Mouse (Mus musculus): ENCODE data around the gene Ntmt1.

The Ntmt1 gene

DNA sequence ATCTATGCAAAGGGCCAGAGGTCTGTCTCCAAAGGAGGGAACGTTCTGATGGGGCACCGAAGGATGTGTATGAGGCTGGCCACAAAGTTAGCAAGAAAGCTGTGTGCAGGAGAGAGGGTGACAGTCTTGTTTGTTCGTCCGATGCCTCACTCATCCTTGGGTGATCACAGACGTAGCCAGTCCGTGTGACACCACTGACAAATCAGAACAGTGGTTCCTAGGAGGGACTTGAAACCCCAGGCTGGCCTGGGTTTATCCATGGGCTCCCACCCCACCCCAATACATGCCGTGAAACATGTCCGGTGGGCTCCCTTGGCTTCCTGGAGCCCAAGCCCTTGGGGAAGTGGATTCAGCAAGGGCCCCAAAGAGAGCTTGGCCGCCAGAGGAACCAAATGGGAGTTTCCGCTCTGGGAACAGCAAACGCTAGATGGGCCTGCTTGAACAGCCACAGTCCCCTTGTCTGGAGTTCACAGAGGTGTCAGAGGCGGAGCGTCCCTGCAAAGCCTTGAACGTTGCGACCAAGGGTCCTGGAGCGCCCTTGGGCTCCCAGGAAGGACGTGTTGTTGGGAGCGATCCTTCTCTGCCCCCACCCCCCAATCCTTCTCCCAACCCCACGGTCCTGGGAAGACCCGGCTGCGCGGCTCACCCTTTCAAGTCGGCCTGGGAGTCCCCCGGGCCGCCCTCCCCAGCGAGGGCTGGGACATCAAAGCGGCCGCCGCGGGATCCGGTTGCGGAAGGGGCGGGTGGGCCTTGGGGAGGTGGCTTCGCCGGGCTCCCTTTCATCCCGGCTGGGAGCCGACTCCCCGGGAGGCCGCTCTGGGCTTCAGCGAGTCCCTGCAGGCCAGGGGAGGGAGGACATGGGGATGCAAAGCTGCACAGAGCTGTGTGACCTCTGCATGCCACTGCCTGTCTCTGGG is 23.3 kb upstream of the Ntmt1 start:
- DNase-seq, result peak; percentile 66 to 73

DNA sequence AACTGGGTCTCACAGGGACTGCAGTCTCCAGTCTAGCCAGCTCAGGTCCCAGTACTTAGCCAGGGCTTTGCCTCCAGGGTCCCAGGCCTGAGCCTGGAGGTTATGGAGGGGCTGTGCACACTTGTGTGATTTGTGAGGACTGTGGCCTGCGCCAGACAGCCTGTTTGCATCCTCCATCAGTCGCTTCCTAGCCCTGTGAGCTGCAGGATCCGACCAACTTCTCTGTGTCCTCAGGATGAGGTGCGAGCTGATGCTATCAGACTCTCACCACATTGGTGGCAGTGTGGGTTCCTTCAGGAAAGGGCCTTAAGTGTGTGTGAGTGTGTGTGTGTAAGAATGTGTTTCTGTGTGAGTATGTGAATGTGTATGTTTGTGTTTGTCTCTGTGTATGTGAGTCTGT is 20.2 kb upstream of the Ntmt1 start:
- no peak for DNase-seq

DNA sequence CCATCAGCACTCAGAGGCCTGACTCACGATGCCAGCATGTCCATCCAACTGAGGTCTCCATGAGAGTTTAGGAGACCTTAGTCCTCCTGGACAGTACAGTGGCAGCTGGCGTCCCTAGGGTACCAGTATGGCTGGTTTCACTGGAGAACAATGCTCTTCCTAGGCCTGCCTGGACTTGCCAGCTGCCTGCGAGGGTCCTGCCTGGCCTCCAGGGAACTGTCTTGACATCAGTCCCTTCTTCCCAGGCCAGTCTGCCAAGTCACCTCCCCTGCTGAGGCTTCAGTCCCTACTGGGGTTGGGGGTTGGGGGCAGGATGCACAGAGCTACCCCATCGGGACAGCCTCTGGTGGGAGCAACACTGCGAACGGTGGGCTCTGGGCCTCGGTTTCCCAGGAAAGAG is 15.6 kb upstream of the Ntmt1 start:
- no peak for DNase-seq

DNA sequence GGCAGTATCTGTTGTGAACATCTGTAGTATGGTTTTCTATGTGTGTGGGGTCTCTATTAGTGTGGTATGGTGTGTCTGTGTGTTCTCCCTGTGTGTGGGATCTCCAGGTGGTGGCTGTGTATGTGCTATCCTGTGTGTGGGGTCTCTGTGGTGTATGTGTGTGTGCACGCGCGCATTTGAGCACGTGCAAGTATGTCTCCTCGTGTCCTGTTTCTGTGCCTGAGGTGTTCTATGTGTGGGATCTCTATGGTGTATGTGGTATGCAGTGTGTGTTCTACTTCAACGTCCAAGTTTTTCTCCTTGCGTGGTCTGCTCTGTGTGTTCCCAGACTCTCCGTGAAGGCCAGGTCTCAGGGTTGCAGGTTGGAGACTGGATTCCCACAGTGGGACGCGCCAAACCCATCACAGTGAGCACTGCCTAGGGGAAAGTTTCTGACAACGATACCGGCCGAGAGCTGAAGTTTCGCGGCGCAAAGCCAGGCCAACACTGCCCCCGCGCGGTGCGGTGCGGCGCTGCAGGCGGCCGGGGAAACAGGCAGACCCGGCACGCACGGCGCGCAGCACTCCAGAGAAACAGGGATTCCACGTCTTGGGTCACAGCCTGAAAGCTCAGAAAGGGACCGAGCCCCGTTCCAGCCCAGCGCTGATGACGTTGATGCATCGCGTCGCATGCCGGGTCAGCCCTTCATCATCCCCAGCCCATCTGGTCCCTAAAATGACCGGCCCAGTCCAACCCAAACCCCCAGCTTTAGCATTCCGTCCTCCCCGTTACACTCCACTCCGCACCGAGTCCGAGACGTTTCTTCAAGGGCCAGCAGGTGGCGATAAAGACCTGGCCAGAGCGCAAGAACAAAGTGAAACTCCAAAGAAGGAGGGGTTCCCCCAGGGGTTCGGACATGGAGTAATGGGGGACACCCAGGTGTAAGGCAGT is 13.2 kb upstream of the Ntmt1 start:
- DNase-seq, result peak; percentile 88 to 93

DNA sequence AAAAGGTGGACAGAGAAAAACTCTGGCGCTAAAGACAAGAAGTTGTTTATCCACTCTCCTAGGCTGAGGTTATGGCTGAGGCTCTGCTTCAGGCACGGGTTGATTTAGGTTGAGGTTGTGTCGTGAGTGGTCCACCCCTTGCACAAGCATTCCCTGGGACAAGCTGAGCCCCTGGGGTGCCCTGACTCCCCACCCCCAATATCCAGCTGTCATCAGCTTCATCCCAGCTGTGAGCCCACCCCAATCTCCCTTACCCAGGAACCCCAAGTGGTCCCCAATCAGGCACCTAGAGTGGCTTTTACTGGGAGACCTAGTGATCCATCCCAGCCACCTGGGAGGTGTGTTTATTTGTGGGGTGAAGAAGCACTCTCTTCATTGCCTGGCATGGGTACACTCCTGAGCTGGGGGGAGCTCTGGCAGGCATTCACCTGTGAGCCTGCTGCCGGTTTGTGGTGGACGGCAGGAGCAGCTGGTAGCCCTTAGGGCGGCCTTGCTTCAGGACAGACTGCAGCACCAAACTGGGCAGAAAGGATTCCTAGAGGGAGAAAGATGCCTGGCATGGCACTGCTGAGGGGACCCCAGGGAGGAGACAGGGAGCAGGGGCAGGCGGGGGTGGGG is 12.2 kb upstream of the Ntmt1 start:
- no peak for DNase-seq

DNA sequence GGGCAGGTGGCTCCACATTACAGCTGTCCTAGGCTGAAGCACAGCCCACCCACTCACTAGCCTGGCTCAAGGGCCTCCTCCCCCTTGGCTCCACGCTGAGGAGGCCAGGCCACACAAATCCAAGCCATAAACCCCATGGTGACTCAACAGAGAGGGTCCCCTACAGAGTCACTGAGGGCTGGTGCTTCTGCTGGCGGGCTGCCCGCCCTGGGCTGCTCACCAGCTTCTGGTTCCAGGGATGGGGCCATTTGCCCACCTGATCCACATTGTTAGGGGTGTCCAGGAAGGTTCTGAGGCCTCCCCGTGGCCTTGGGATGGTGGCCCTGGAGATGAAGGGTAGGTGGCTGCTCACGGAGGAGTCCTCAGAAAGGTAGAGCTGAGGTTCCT is 11.7 kb upstream of the Ntmt1 start:
- peak in 1 of 2 experiments; percentile 15 for DNase-seq

DNA sequence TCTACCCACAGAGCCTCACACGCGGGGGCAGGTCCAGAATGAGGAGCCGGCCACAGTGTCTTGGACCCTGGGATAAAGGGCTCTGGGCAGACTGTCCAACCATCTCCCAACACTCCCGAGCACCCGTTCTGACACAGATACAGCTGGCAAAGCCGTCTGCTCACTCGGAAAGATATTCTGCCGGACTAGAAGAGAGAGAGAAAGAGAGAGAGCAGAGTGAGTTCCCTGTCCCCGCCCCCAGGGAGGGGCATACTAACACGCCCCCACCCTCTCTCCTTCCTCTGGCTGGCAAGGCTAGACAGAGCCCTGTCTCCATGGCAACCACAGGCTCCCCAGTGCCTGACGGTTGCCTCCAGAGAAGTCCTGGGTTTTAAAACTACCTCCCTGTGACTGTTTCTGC is 11.2 kb upstream of the Ntmt1 start:
- DNase-seq, result peak; percentile 72 to 85

DNA sequence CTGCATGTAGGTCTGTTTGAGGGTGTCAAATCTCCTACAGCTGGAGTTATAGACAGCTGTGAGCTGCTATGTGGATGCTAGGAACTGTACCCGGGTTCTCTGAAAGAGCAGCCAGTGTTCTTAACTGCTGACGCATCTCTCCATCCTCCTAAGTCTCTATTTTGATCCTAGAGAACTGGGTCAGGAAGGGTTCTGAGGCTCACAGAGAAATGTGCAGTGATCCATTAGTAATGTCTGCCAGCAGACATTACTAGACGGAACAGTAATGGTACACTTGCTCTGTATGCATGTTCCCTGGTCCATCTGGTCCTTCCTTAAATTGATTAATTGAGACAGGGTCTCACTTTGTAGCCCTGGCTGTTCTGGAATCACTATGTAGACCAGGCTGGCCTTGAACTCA is 8.2 kb upstream of the Ntmt1 start:
- no peak for DNase-seq

DNA sequence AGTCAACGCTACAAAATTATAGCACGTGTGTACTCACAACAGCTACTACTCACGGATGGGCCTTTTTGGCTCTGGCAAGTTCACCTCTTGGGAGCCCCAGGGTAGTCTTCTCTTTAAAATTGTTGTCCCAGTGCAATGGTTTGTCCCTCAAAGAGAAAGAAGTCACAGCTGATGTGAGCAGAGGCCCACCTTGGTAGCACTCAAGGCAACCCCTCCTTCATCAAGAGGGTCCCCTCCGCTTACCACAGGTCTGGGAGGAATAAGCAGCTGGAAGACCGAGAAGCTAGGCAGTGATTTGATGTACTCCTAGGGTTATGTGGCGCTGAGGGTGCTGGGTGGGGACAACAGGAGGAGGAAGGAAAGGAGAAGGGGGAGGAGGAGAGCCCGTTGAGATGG is 7.0 kb upstream of the Ntmt1 start:
- DNase-seq, result no peak

DNA sequence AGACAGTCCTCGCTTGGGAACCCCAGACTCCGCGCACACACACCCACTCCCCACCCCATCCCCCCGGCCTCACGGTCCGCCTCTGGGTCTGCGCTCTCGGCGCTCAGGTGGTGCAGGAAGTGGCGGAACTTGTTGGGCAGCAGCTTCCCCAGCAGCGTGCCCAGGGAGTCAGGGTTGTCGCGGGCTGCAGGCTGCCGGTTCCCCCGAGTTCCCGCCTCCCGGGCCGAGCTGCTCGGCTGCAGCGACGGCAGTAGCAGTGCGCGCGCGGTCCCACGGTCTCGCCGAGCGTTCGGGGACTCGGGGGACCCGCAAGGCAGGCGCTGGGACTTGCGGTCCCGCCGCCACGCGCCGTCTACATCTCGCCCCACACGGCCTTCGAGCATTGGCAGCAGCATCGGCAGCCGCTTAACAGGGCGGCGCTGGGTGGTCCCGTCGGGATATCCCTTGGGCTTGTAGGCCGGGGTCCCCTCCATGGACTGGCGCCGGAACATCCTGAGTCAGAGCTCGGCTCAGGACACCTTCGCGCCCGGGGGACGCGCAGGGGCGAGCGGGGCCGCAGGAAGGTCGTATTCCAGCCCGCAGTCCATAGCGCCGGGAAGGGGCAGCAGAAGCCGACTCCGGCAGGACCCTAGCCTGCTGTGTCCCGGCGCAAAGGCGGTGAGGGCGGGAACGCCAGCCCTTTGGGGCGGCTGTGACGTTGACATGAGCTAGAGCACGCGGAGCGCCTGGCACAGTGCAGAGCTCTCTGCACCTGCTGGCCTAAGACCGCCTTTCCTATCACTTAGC is 6.4 kb upstream of the Ntmt1 start:
- peak; percentile 37 to 52 for DNase-seq

DNA sequence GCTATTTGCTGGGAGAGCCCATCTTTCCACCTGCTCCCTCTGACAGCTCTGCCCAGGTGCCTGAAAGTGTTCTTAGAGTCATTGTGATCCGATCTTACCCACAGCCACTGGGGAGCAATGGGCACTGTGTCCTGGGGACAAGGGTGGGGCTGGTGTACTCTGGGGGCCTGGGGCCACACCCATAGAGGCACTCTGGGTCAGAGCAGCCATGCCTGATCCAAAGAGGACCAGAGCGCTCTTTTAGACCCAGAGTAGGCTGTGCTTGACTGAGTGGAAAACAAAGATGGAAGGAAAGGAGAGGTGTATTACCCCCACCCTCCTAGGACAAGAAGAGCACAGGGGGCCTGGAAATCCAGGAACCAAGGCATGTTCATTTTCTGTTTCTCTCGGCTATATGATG is 4.0 kb upstream of the Ntmt1 start, which contains the start of gene 1700001O22Rik:
TSS of gene 1700001O22Rik (minus strand) at position 58 of the 400 bp plus-strand sequence.
- no peak for DNase-seq

DNA sequence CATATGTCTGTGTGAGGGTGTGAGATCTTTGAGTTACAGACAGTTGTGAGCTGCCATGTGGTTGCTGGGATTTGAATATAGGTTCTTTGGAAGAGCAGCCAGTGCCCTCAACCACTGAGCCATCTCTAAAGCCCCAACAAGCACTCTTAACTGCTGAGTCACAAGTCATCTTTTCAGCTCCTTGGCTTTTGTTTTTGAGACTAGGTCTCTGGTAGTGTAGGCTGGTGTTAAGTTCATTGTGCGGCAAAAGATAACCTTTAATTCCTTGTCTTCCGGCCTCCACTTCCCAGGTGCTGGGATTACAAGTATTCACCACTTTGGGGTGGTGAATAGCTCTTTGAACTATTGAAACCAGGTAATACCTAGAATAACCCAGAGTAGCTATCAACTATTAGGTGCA is 1.6 kb upstream of the Ntmt1 start:
- DNase-seq, result no peak

DNA sequence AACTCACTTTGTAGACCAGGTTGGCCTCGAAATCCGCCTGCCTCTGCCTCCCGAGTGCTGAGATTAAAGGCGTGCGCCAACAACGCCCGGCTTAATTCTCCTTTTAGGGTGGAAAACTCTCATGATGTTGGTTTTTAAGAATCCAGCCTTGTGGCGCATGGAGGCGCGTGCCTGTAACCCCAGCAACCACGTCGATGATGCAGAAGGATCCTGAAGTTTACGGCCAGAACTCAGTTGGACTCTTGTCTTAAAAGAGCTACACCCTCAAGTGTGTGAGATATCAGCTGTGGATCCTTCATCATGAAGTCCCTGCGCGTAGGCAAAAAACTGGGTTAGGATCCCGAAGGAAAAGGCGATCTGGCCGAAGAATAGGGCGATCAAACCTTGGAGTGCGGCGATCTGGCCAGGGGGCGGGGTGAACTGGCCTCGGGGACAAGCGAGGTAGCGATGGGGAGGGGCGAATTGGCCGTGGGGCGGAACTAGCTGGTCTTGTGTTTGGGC is 429 bp upstream of the Ntmt1 start:
- DNase-seq, result no peak

DNA sequence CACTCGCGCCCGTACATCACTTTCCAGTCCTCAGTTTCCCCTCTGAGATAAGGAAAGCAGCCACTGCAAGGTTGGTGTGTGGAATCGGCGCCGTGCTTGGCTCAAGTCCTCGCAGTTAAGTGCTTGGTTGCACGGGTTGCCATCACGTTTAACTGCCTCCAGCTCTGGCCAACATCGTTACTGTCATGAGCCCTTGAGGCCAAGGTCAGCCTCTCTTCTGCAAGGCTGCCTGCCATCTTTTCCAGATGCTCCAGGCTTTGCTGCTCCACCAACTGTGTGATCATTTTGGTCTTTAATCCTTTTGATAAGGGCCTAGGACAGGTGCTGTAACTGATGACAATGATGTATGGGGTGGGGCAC is 650 bp downstream of the Ntmt1 start:
- no peak for DNase-seq

DNA sequence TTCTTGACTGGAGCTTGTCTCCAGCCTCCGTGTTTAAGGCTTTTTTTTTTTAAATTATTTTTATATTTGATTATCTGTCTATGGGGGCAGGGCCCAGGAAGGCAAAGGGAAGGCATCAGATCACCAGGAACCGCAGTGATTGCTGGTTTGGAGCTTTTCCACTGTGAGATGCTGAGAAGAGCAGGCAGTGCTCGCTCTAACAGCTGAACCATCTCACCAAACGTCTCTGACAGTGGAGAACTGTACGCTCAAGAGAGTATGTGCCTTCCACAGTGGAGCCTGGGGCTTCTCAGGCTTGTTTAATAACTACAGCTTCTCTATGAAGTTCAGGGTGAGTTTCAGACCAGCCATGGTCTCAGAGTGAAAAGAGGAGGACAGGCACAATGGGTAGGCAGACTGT is 1.9 kb downstream of the Ntmt1 start:
- DNase-seq, result no peak

DNA sequence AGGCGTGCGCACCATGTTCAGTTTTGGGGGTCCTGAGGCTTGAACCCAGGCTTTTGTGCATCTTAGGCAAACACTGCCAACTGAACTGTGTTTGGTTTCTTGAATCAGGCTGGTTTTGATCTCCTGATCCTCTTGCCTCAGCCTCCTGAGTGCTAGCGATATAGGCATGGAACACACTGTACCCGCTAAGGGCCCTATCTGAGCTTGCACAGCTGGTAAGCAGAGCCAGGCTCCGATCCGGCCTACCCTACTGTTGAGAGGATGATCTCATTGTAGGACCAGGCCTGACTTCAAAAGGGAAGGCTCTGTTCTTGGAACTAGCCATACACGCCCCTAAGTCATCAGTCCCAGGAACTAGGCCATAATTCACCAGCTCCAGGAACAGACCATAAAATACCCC is 2.9 kb downstream of the Ntmt1 start:
- DNase-seq, result no peak

DNA sequence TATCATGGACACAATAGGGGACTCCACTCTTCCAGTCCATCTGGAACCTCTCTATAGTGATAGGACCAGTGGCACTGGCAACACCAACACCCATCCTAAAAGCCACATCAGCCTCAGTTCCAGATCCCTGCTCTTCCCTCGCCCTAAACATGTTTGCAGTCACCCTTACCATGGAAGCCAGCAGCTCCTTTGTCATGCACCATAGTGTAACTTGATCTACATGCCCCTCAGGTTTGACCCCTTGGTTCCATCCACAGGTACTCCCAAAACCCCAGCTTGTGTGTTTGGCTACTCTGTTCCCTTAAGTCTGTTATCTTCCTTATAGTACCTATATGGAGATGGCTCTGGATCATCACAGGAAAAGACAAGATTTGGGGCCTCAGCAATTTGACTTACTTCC is 8.8 kb downstream of the Ntmt1 start:
- no peak for DNase-seq

DNA sequence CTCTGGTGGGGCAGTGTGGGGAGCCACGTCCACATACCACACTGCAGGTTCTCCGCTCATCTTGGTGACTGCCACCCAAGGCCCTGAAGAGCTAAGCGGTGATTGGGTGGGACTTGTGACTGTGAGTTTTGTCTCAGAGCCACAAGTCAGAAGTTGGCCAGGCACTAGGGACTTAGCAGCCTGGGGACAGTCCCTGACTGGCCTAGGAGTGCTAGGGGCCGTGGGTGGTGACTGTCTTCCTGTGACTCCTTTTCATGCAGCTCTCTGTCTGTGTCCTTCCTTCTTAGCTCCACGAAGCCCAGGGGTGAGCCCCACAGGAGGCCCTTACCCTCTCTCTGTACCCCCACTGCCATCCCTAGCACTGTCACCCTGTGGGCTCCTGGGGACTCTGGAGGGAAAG is 12.2 kb downstream of the Ntmt1 start:
- no peak for DNase-seq

DNA sequence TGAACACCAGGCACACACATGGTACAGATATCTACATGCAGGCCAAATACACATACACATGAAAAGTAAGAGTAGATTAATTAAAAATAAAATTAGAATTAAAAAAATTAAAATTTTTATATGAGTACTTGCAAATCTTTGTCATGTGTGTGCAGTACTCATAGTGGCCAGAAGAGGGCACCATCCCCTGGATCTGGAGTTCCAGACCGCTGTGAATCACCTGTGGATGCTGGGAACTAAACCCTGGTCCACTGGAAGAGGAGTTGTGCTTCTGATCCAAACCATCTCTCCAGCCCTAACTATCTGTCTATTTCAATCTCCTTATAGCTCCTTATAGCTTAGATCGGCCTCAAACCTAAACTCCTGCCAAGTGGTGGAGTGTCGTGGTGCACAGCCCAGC is 13.4 kb downstream of the Ntmt1 start:
- DNase-seq, result no peak

DNA sequence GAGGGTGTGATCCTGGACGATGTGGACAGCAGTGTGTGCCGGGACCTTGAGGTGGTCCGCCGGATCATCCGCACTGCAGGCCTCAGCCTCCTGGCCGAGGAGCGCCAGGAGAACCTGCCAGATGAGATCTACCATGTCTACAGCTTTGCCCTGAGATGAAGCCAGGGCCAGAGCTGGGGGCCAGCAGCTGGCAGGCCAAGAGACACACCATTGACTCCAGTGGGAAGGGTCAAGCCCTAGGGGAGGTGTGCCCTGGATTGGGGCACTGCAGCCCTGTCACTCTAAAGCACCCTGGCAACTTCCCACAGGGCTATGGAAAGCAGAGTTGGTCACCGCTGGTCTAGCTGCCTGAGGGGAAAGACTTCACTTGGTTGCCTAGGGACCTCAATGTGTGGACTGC is 14.8 kb downstream of the Ntmt1 start:
- DNase-seq, result no peak

DNA sequence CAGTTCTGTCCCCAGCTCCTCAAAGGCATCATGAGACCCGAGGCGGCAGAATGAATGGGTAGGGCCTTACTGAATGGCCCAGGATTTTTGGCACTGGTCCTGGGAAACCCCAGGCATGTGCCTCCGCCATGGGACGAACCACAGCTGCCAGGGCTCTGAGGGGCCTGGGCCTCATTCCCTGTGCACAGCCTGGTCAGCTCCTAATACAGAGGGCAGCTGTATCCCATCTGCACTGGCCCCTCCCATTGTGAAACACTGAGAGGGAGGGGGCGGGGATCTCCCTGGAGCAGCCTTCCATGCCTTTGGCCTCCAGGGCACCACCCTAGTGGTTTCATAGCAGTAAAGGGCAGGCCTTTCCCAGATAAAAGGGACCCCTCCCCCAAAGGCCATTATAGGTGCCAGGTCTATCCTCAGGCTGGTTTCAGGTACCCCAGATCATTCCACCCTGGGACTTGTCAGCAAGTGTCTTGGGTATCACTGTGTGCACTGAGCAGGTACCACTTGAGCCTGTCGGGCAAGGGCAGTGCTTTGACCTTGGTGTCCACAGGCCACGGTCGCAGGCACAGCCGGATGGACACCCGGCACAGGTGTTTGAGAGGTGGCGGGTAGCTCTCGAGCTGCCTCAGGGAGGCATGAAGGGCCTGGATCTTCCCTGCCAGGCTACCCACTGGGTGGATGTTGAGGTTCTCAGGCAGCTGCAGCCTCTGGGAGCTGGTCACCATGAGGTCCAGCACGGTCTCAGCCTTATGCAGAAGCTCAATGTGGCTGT is 15.9 kb downstream of the Ntmt1 start:
- no peak for DNase-seq
